Comparison of ENCODE assay signal across 15 mouse cellular contexts in the genomic region with DNA sequence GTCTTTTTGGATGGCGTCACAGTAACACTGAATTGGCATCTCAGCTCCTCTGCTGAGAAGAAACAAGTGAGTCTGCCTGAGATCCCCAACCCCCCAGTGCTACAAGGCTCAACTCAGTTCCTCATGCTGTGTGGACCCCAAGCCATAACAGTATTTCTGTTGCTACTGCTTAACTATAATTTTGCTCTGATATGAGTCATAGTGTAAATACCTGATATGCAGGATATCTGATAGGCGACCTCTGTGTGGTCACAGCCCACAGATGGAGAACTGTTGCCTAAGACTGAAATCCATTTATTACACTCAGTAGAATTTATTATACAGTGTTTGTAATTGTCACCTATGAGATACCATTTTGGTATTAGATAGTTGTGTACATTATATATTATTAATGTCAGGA.
"Had no signal": no experiment of that assay in that cellular context is flagged by ENCODE, and none has a peak within 500 bp of the region (broad histone marks: within the 10 kb centered on the region; RNA-seq: fewer than 3 reads in every experiment).

No protein-coding gene starts in this region.

- H3K27ac ChIP-seq: neural tube, embryonic 15.5 days; stomach, embryonic 15.5 days; stomach, postnatal 0 days had no signal

- DNase-seq: retina, postnatal 1 day; right cerebral cortex, adult 18-20 months; right cerebral cortex, postnatal 14 days; right cerebral cortex, postnatal 25 days; right cerebral cortex, postnatal 4 days; spleen, adult 18-20 months; thymus, adult 18-20 months; thymus, adult 2 months; thymus, postnatal 14 days; thymus, postnatal 25 days; thymus, postnatal 36 days; thymus, postnatal 4 days had no signal

- H3K9ac ChIP-seq: neural tube, embryonic 15.5 days; stomach, embryonic 15.5 days had no signal

- H3K4me1 ChIP-seq: neural tube, embryonic 15.5 days; stomach, embryonic 15.5 days had no signal

- H3K4me3 ChIP-seq: neural tube, embryonic 15.5 days; stomach, embryonic 15.5 days had no signal

- H3K9me3 ChIP-seq: neural tube, embryonic 15.5 days; stomach, embryonic 15.5 days had no signal

- H3K4me2 ChIP-seq: neural tube, embryonic 15.5 days; stomach, embryonic 15.5 days had no signal

- H3K27me3 ChIP-seq: neural tube, embryonic 15.5 days; stomach, embryonic 15.5 days had no signal
